Mouse (Mus musculus): ENCODE results near the gene Lrrk1. TPM values are rescaled to one million over a fixed set of nuclear protein-coding genes. Genes with fewer than 3 reads are reported as not detected.

The Lrrk1 gene
- polyA plus RNA-seq, 1 experiment from 2014 or later = 9.1 TPM

GRCm38 (mm10) chr7:66340044-66340443 is 48.1 kb downstream of the Lrrk1 start:
- 45% methylated on average over 3 of the region's 3 CpGs for WGBS
- H3K27me3 ChIP-seq (replicated peaks) = no peaks in the 10 kb centered on the region
- no peaks in the 10 kb centered on the region for H3K9me3 ChIP-seq (replicated peaks)
- H3K36me3 ChIP-seq = no peaks in the 10 kb centered on the region
- H3K4me2 ChIP-seq = peak overlapping the region; percentile 22; the same call in 1 of the 2 replicates
- no peak for ATAC-seq (ENCODE audit: insufficient number of reproducible peaks, low FRiP score)
- no peak overlapping the region for H3K4me3 ChIP-seq
- H3K9ac ChIP-seq = no peak overlapping the region
- peaks cover 16% of the 10 kb centered on the region for H3K4me1 ChIP-seq (replicated peaks)
- H3K27ac ChIP-seq (ENCODE audit: poor library complexity, severe bottlenecking) = peak overlapping the region; percentile 41

GRCm38 (mm10) chr7:66339625-66340024 is 48.5 kb downstream of the Lrrk1 start:
- peak overlapping the region; percentile 22; the same call in 1 of the 2 replicates for H3K4me2 ChIP-seq
- no peaks in the 10 kb centered on the region for H3K36me3 ChIP-seq
- H3K4me1 ChIP-seq (replicated peaks) = peaks cover 16% of the 10 kb centered on the region
- no peak for ATAC-seq (ENCODE audit: insufficient number of reproducible peaks, low FRiP score)
- H3K9me3 ChIP-seq (replicated peaks) = no peaks in the 10 kb centered on the region
- 17% methylated on average over 5 of the region's 5 CpGs for WGBS
- H3K9ac ChIP-seq = no peak overlapping the region
- no peak overlapping the region for H3K4me3 ChIP-seq
- peak overlapping the region; percentile 41; the same call in 1 of the 2 replicates for H3K27ac ChIP-seq (ENCODE audit: poor library complexity, severe bottlenecking)
- no peaks in the 10 kb centered on the region for H3K27me3 ChIP-seq (replicated peaks)

- no peak overlapping the region for H3K4me3 ChIP-seq
- no peak overlapping the region for H3K9ac ChIP-seq
- H3K27ac ChIP-seq (ENCODE audit: poor library complexity, severe bottlenecking) = no peak overlapping the region
- no peaks in the 10 kb centered on the region for H3K9me3 ChIP-seq (replicated peaks)
- no peak for ATAC-seq (ENCODE audit: insufficient number of reproducible peaks, low FRiP score)
- peaks cover 16% of the 10 kb centered on the region for H3K4me1 ChIP-seq (replicated peaks)
- no peaks in the 10 kb centered on the region for H3K27me3 ChIP-seq (replicated peaks)
- 78% methylated on average over 2 of the region's 2 CpGs for WGBS
- no peak overlapping the region for H3K4me2 ChIP-seq
- peaks cover 19% of the 10 kb centered on the region for H3K36me3 ChIP-seq
These were observed 51.2 kb downstream of the Lrrk1 start for GRCm38 (mm10) chr7:66336955-66337354.

- Histone ChIP-seq H3K4me1 (replicated peaks) (no peaks in the 10 kb centered on the region; the same call in none of the 2 replicates), H3K9me3 (replicated peaks) (no peaks in the 10 kb centered on the region), H3K36me3 (peaks cover 27% of the 10 kb centered on the region), H3K27me3 (replicated peaks) (no peaks in the 10 kb centered on the region), H3K9ac (no peak overlapping the region), H3K27ac (ENCODE audit: poor library complexity, severe bottlenecking) (no peak overlapping the region), H3K4me2 (no peak overlapping the region), H3K4me3 (no peak overlapping the region)
- ATAC-seq (ENCODE audit: insufficient number of reproducible peaks, low FRiP score) = no peak
- WGBS = 81% methylated on average over 4 of the region's 4 CpGs
These were observed 54.1 kb downstream of the Lrrk1 start for GRCm38 (mm10) chr7:66333906-66334500.

GRCm38 (mm10) chr7:66332340-66332739 is 55.8 kb downstream of the Lrrk1 start:
- no peak overlapping the region for H3K4me2 ChIP-seq

GRCm38 (mm10) chr7:66330610-66331009 is 57.5 kb downstream of the Lrrk1 start:
- Histone ChIP-seq H3K27ac (ENCODE audit: poor library complexity, severe bottlenecking) (no peak overlapping the region), H3K4me1 (replicated peaks) (peaks cover 2% of the 10 kb centered on the region; the same call in 1 of the 2 replicates), H3K4me3 (no peak overlapping the region), H3K9me3 (replicated peaks) (no peaks in the 10 kb centered on the region), H3K4me2 (no peak overlapping the region), H3K36me3 (peaks cover 27% of the 10 kb centered on the region), H3K9ac (no peak overlapping the region), H3K27me3 (replicated peaks) (no peaks in the 10 kb centered on the region)
- 80% methylated on average over 9 of the region's 9 CpGs for WGBS
- ATAC-seq (ENCODE audit: insufficient number of reproducible peaks, low FRiP score) = no peak

More at GRCm38 (mm10) chr7:66332340-66332739, 55.8 kb downstream of the Lrrk1 start:
- no peak overlapping the region for H3K4me3 ChIP-seq
- 86% methylated on average over 8 of the region's 8 CpGs for whole genome bisulfite sequencing
- no peak overlapping the region for H3K27ac ChIP-seq (ENCODE audit: poor library complexity, severe bottlenecking)
- peaks cover 27% of the 10 kb centered on the region for H3K36me3 ChIP-seq
- no peaks in the 10 kb centered on the region; the same call in 1 of the 2 replicates for H3K4me1 ChIP-seq (replicated peaks)
- H3K27me3 ChIP-seq (replicated peaks) = no peaks in the 10 kb centered on the region
- no peaks in the 10 kb centered on the region for H3K9me3 ChIP-seq (replicated peaks)
- H3K9ac ChIP-seq = no peak overlapping the region
- ATAC-seq (ENCODE audit: insufficient number of reproducible peaks, low FRiP score) = no peak

- peaks cover 13% of the 10 kb centered on the region for H3K36me3 ChIP-seq
- no peak overlapping the region for H3K27ac ChIP-seq (ENCODE audit: poor library complexity, severe bottlenecking)
- peaks cover 6% of the 10 kb centered on the region; the same call in 1 of the 2 replicates for H3K4me1 ChIP-seq (replicated peaks)
- no peaks in the 10 kb centered on the region for H3K27me3 ChIP-seq (replicated peaks)
- H3K9ac ChIP-seq = no peak overlapping the region
- WGBS = 90% methylated on average over 2 of the region's 2 CpGs
- no peak for ATAC-seq (ENCODE audit: insufficient number of reproducible peaks, low FRiP score)
- H3K9me3 ChIP-seq (replicated peaks) = no peaks in the 10 kb centered on the region
- H3K4me2 ChIP-seq = no peak overlapping the region
- no peak overlapping the region for H3K4me3 ChIP-seq
These were observed 60.6 kb downstream of the Lrrk1 start for GRCm38 (mm10) chr7:66327516-66327915.

- no peak for ATAC-seq (ENCODE audit: insufficient number of reproducible peaks, low FRiP score)
- no peak overlapping the region for H3K27ac ChIP-seq (ENCODE audit: poor library complexity, severe bottlenecking)
- WGBS = 61% methylated on average over 3 of the region's 3 CpGs
These were observed 62.6 kb downstream of the Lrrk1 start for GRCm38 (mm10) chr7:66325419-66326053.

GRCm38 (mm10) chr7:66323252-66324015 is 64.7 kb downstream of the Lrrk1 start:
- H3K4me1 ChIP-seq (replicated peaks) = peaks cover 12% of the 10 kb centered on the region

More at GRCm38 (mm10) chr7:66325419-66326053, 62.6 kb downstream of the Lrrk1 start:
- Histone ChIP-seq H3K4me2 (no peak overlapping the region), H3K9ac (no peak overlapping the region), H3K9me3 (replicated peaks) (no peaks in the 10 kb centered on the region), H3K27me3 (replicated peaks) (no peaks in the 10 kb centered on the region), H3K4me3 (no peak overlapping the region), H3K36me3 (0 out of 2 replicates have a peak, but pooled peaks cover 7% of the 10 kb centered on the region), H3K4me1 (replicated peaks) (peaks cover 12% of the 10 kb centered on the region)

GRCm38 (mm10) chr7:66320996-66321395 is 67.2 kb downstream of the Lrrk1 start:
- Histone ChIP-seq H3K36me3 (peaks cover 5% of the 10 kb centered on the region; the same call in 1 of the 2 replicates), H3K27me3 (replicated peaks) (no peaks in the 10 kb centered on the region), H3K27ac (ENCODE audit: poor library complexity, severe bottlenecking) (no peak overlapping the region), H3K4me2 (no peak overlapping the region), H3K4me3 (no peak overlapping the region), H3K9ac (no peak overlapping the region), H3K4me1 (replicated peaks) (peaks cover 12% of the 10 kb centered on the region), H3K9me3 (replicated peaks) (0 out of 2 replicates have a peak, but pooled peaks cover under 1% of the 10 kb centered on the region)
- no peak for ATAC-seq (ENCODE audit: insufficient number of reproducible peaks, low FRiP score)
- 52% methylated on average over 5 of the region's 5 CpGs for WGBS

More at GRCm38 (mm10) chr7:66323252-66324015, 64.7 kb downstream of the Lrrk1 start:
- Histone ChIP-seq H3K9me3 (replicated peaks) (no peaks in the 10 kb centered on the region), H3K9ac (no peak overlapping the region), H3K27me3 (replicated peaks) (no peaks in the 10 kb centered on the region), H3K27ac (ENCODE audit: poor library complexity, severe bottlenecking) (no peak overlapping the region), H3K36me3 (no peaks in the 10 kb centered on the region), H3K4me3 (no peak overlapping the region), H3K4me2 (no peak overlapping the region)
- 75% methylated on average over 9 of the region's 9 CpGs for WGBS
- no peak for ATAC-seq (ENCODE audit: insufficient number of reproducible peaks, low FRiP score)

- Histone ChIP-seq H3K4me1 (replicated peaks) (peaks cover 6% of the 10 kb centered on the region), H3K27me3 (replicated peaks) (no peaks in the 10 kb centered on the region), H3K9me3 (replicated peaks) (0 out of 2 replicates have a peak, but pooled peaks cover 5% of the 10 kb centered on the region), H3K4me3 (no peak overlapping the region), H3K27ac (ENCODE audit: poor library complexity, severe bottlenecking) (no peak overlapping the region), H3K4me2 (no peak overlapping the region), H3K9ac (no peak overlapping the region), H3K36me3 (peaks cover 12% of the 10 kb centered on the region; the same call in 1 of the 2 replicates)
- 82% methylated on average over 6 of the region's 6 CpGs for WGBS
- ATAC-seq (ENCODE audit: insufficient number of reproducible peaks, low FRiP score) = no peak
These were observed 70.0 kb downstream of the Lrrk1 start for GRCm38 (mm10) chr7:66318147-66318546.

All from heart, embryonic 12.5 days (tissue).